Mouse (Mus musculus): ENCODE measurements around the gene Sephs2. TPM values are rescaled to one million over a fixed set of nuclear protein-coding genes. Genes with fewer than 3 reads are reported as not detected.

Gene Sephs2
- total RNA-seq (2021): 10 to 100 TPM; 26.7 to 31.4 TPM

GRCm38 (mm10) chr7:127273925-127274789 is at the start of gene Sephs2:
Sephs2 (minus strand) TSS chr7:127274055.
- intact Hi-C loops (cut with DNase I): loop anchor here (2.0 kb wide), 1 partner anchor 13 kb away; the partner anchor contains the start of gene Dctpp1
- DNase-seq: peak; percentile 98

- intact Hi-C loops (cut with DNase I): no loop called here
- DNase-seq: no peak
Observed at GRCm38 (mm10) chr7:127322085-127322484, 48.2 kb upstream of the Sephs2 start.

- no peak for DNase-seq
- intact Hi-C loops (cut with DNase I): no loop called here
Observed at GRCm38 (mm10) chr7:127321106-127321505, 47.3 kb upstream of the Sephs2 start.

GRCm38 (mm10) chr7:127313912-127314311 is 40.1 kb upstream of the Sephs2 start:
- no peak for DNase-seq
- intact Hi-C loops (cut with DNase I): no loop called here

- DNase-seq: no peak
- intact Hi-C loops (cut with DNase I): loop anchor here (1.0 to 5.0 kb wide), 2 partner anchors 97 to 188 kb away; partner anchors contain the start of gene Zfp764
Observed at GRCm38 (mm10) chr7:127309951-127310350, 36.1 kb upstream of the Sephs2 start.

GRCm38 (mm10) chr7:127308887-127309286 is 35.0 kb upstream of the Sephs2 start:
- intact Hi-C loops (cut with DNase I): loop anchor here (1.0 to 5.0 kb wide), 2 partner anchors 98 to 189 kb away; partner anchors contain the start of gene Zfp764
- peak; percentile 46 to 48 for DNase-seq

- no peak for DNase-seq
- intact Hi-C loops (cut with DNase I): loop anchor here (5.0 kb wide), 1 partner anchor 99 kb away; the partner anchor contains the start of gene Zfp764
Observed at GRCm38 (mm10) chr7:127308431-127308830, 34.6 kb upstream of the Sephs2 start.

GRCm38 (mm10) chr7:127297586-127298193 is 23.8 kb upstream of the Sephs2 start:
- DNase-seq: no peak
- intact Hi-C loops (cut with DNase I): no loop called here

GRCm38 (mm10) chr7:127296786-127297555 is 23.1 kb upstream of the Sephs2 start:
- no peak for DNase-seq
- intact Hi-C loops (cut with DNase I): no loop called here

GRCm38 (mm10) chr7:127296098-127296497 is 22.2 kb upstream of the Sephs2 start, which contains the start of gene Itgal:
Itgal (plus strand) TSS chr7:127296260.
- intact Hi-C loops (cut with DNase I): no loop called here

GRCm38 (mm10) chr7:127290142-127290541 is 16.3 kb upstream of the Sephs2 start:
- DNase-seq: no peak
- intact Hi-C loops (cut with DNase I): no loop called here

More at GRCm38 (mm10) chr7:127296098-127296497, 22.2 kb upstream of the Sephs2 start, which contains the start of gene Itgal:
- DNase-seq: no peak

- intact Hi-C loops (cut with DNase I): no loop called here
- DNase-seq: no peak
Observed at GRCm38 (mm10) chr7:127289306-127289705, 15.5 kb upstream of the Sephs2 start.

GRCm38 (mm10) chr7:127287940-127288339 is 14.1 kb upstream of the Sephs2 start:
- intact Hi-C loops (cut with DNase I): no loop called here
- no peak for DNase-seq

GRCm38 (mm10) chr7:127285154-127285553 is 11.3 kb upstream of the Sephs2 start:
- intact Hi-C loops (cut with DNase I): no loop called here
- DNase-seq: no peak

GRCm38 (mm10) chr7:127282190-127282589 is 8.3 kb upstream of the Sephs2 start:
- no peak for DNase-seq
- intact Hi-C loops (cut with DNase I): no loop called here

GRCm38 (mm10) chr7:127281114-127281513 is 7.3 kb upstream of the Sephs2 start:
- no peak for DNase-seq
- intact Hi-C loops (cut with DNase I): no loop called here

- DNase-seq: no peak
- intact Hi-C loops (cut with DNase I): no loop called here
Observed at GRCm38 (mm10) chr7:127280092-127280491, 6.2 kb upstream of the Sephs2 start.

- no peak for DNase-seq
- intact Hi-C loops (cut with DNase I): no loop called here
Observed at GRCm38 (mm10) chr7:127278311-127278710, 4.5 kb upstream of the Sephs2 start.

GRCm38 (mm10) chr7:127276519-127276961 is 2.7 kb upstream of the Sephs2 start:
- DNase-seq: no peak
- intact Hi-C loops (cut with DNase I): no loop called here

GRCm38 (mm10) chr7:127273118-127273923 is 534 bp downstream of the Sephs2 start:
- intact Hi-C loops (cut with DNase I): no loop called here

More at GRCm38 (mm10) chr7:127273118-127273923, 534 bp downstream of the Sephs2 start:
- no peak for DNase-seq

Measured in heart, postnatal 36 days (tissue).